8 mouse cellular contexts compared by ENCODE assay signal in genomic region chr15:98891907-98892606, GRCm38 (mm10). TPM values are rescaled to one million over a fixed set of nuclear protein-coding genes. Genes with fewer than 3 reads are reported as not detected.
DNase-seq lines count a peak whose midpoint lies in the region; ATAC-seq lines count a peak whose summit lies in the region.

No protein-coding gene starts in this region.

- intact Hi-C loops in heart, postnatal 14 days (cut with DNase I), result loop anchor here (1.0 kb wide), 2 partner anchors 36 to 102 kb away; no protein-coding TSS in a partner anchor

- H3K36me3 ChIP-seq in lung, embryonic 16.5 days (ENCODE audit: control insufficient read depth, insufficient read depth, low read length), result no peaks in the 10 kb centered on the region

- WGBS in lung, embryonic 16.5 days, result 31% methylated on average over 6 of the region's 6 CpGs

- peak; percentile 82 for DNase-seq in adrenal gland, adult 2 months
- no peak for DNase-seq in adrenal gland, adult 18-20 months (ENCODE audit: low spot score in 2 of 2)
- peak; percentile 68 to 78 for DNase-seq in adrenal gland, postnatal 36 days
- DNase-seq in heart, postnatal 14 days, result peak; percentile 54 to 73
- DNase-seq in layer of hippocampus, adult 8-10 months (ENCODE audit: low spot score in 2 of 2), result peak; percentile 56 to 67
- DNase-seq in retina, postnatal 7 days (ENCODE audit: low read depth, low spot score), result peak; percentile 75

- H3K4me3 ChIP-seq in lung, embryonic 16.5 days (ENCODE audit: low read length), result no peak overlapping the region

- no peak overlapping the region for H3K9ac ChIP-seq in lung, embryonic 16.5 days (ENCODE audit: low read length)

- H3K4me2 ChIP-seq in lung, embryonic 16.5 days (ENCODE audit: low read depth, low read length), result no peak overlapping the region

- peaks cover 40% of the 10 kb centered on the region for H3K27me3 ChIP-seq in lung, embryonic 16.5 days (ENCODE audit: control insufficient read depth, insufficient read depth, low read depth, low read length)

- H3K27ac ChIP-seq in lung, embryonic 16.5 days (ENCODE audit: low read length), result no peak overlapping the region

- ATAC-seq in erythroblast, adult 5-6 weeks (replicated peaks; ENCODE audit: low FRiP score, poor library complexity, severe bottlenecking), result peak; percentile 54
- ATAC-seq in lung, embryonic 16.5 days (ENCODE audit: low read depth), result peak; percentile 71

- no peaks in the 10 kb centered on the region for H3K9me3 ChIP-seq in lung, embryonic 16.5 days (ENCODE audit: control insufficient read depth, low read length)

- peaks cover 28% of the 10 kb centered on the region for H3K4me1 ChIP-seq in lung, embryonic 16.5 days (replicated peaks; ENCODE audit: control insufficient read depth, insufficient read depth, low read length)

RNA-seq across cellular contexts. Expression of gene Rhebl1, which starts 2.3 kb away (rescaled TPM):
- 1 to 10 TPM in 1 of 2 experiments, under 1 TPM in 1; 0.69 to 3.6 TPM for total RNA-seq in adrenal gland, adult 2 months (2021)
- polyA plus RNA-seq in adrenal gland, adult 2 months (2012; rRNA removed), result 1.3 and 2.0 TPM in 2 replicates
- 1 to 10 TPM; 1.2 to 2.5 TPM for total RNA-seq in adrenal gland, adult 18-20 months (2021)
- total RNA-seq in adrenal gland, postnatal 36 days (2021), result 1 to 10 TPM; 2.2 to 2.9 TPM
- 2.1 TPM in 1 of 2 replicates, not detected in the other for total RNA-seq in erythroblast, adult 5-6 weeks (2015; ENCODE audit: low replicate concordance)
- 0.98 and 1.8 TPM in 2 replicates for total RNA-seq in erythroblast, adult 5-6 weeks (2017; ENCODE audit: low replicate concordance)
- 1 to 10 TPM; 1.6 to 2.0 TPM for total RNA-seq in heart, postnatal 14 days (2021)
- 10 to 100 TPM in 1 of 4 experiments, 1 to 10 TPM in 3; 4.9 to 10.4 (median 7.9) TPM for total RNA-seq in layer of hippocampus, adult 8-10 months (2022)
- polyA plus RNA-seq in lung, embryonic 16.5 days (2015; fragmentation: Nextera tagmentation; extraction: Ambion mirVana), result 9.4 and 12.1 TPM in 2 replicates

RNA-seq across cellular contexts. Expression of gene Dhh, which starts 6.3 kb away (rescaled TPM):
- 1 to 10 TPM; 2.3 to 3.5 TPM for total RNA-seq in adrenal gland, adult 2 months (2021)
- 3.1 and 3.8 TPM in 2 replicates for polyA plus RNA-seq in adrenal gland, adult 2 months (2012; rRNA removed)
- total RNA-seq in adrenal gland, adult 18-20 months (2021), result 1 to 10 TPM in 1 of 2 experiments, under 1 TPM in 1; 0.86 to 2.1 TPM
- 1 to 10 TPM; 2.2 to 3.0 TPM for total RNA-seq in adrenal gland, postnatal 36 days (2021)
- total RNA-seq in erythroblast, adult 5-6 weeks (2015; ENCODE audit: low replicate concordance), result not detected in 2 replicates
- total RNA-seq in erythroblast, adult 5-6 weeks (2017; ENCODE audit: low replicate concordance), result not detected in 2 replicates
- 1 to 10 TPM; 2.0 to 2.7 TPM for total RNA-seq in heart, postnatal 14 days (2021)
- under 1 TPM in 3 of 4 experiments, not detected in 1; 0.18 to 0.34 (median 0.23) TPM for total RNA-seq in layer of hippocampus, adult 8-10 months (2022)
- 1.4 and 2.4 TPM in 2 replicates for polyA plus RNA-seq in lung, embryonic 16.5 days (2015; fragmentation: Nextera tagmentation; extraction: Ambion mirVana)

RNA-seq across cellular contexts. Expression of gene Kmt2d, which starts 21.1 kb away (rescaled TPM):
- 10 to 100 TPM; 36.8 to 58.2 TPM for total RNA-seq in adrenal gland, adult 2 months (2021)
- 21.0 and 22.3 TPM in 2 replicates for polyA plus RNA-seq in adrenal gland, adult 2 months (2012; rRNA removed)
- total RNA-seq in adrenal gland, adult 18-20 months (2021), result 10 to 100 TPM; 54.6 to 59.5 TPM
- total RNA-seq in adrenal gland, postnatal 36 days (2021), result 10 to 100 TPM; 52.1 to 79.5 TPM
- 23.0 and 28.1 TPM in 2 replicates for total RNA-seq in erythroblast, adult 5-6 weeks (2015; ENCODE audit: low replicate concordance)
- 27.9 and 31.8 TPM in 2 replicates for total RNA-seq in erythroblast, adult 5-6 weeks (2017; ENCODE audit: low replicate concordance)
- 10 to 100 TPM; 63.2 to 64.5 TPM for total RNA-seq in heart, postnatal 14 days (2021)
- 10 to 100 TPM; 77.8 to 96.0 (median 89.6) TPM for total RNA-seq in layer of hippocampus, adult 8-10 months (2022)
- polyA plus RNA-seq in lung, embryonic 16.5 days (2015; fragmentation: Nextera tagmentation; extraction: Ambion mirVana), result 11.9 and 12.7 TPM in 2 replicates

RNA-seq across cellular contexts. Expression of gene Lmbr1l, which starts 26.0 kb away (rescaled TPM):
- 10 to 100 TPM; 11.5 to 14.2 TPM for total RNA-seq in adrenal gland, adult 2 months (2021)
- polyA plus RNA-seq in adrenal gland, adult 2 months (2012; rRNA removed), result 36.3 and 58.5 TPM in 2 replicates
- total RNA-seq in adrenal gland, adult 18-20 months (2021), result 10 to 100 TPM; 12.1 to 14.0 TPM
- total RNA-seq in adrenal gland, postnatal 36 days (2021), result 10 to 100 TPM; 14.0 to 15.5 TPM
- total RNA-seq in erythroblast, adult 5-6 weeks (2015; ENCODE audit: low replicate concordance), result 2.3 and 3.3 TPM in 2 replicates
- total RNA-seq in erythroblast, adult 5-6 weeks (2017; ENCODE audit: low replicate concordance), result 10.6 and 12.8 TPM in 2 replicates
- total RNA-seq in heart, postnatal 14 days (2021), result 10 to 100 TPM; 13.6 to 13.7 TPM
- total RNA-seq in layer of hippocampus, adult 8-10 months (2022), result 10 to 100 TPM; 17.9 to 21.8 (median 19.6) TPM
- polyA plus RNA-seq in lung, embryonic 16.5 days (2015; fragmentation: Nextera tagmentation; extraction: Ambion mirVana), result 15.7 and 17.3 TPM in 2 replicates

RNA-seq across cellular contexts. Expression of gene Tuba1b, which starts 42.3 kb away (rescaled TPM):
- total RNA-seq in adrenal gland, adult 2 months (2021), result 100 to 1,000 TPM; 235 to 261 TPM
- polyA plus RNA-seq in adrenal gland, adult 2 months (2012; rRNA removed), result 616 and 725 TPM in 2 replicates
- total RNA-seq in adrenal gland, adult 18-20 months (2021), result 100 to 1,000 TPM; 193 to 255 TPM
- total RNA-seq in adrenal gland, postnatal 36 days (2021), result 100 to 1,000 TPM; 252 to 276 TPM
- total RNA-seq in erythroblast, adult 5-6 weeks (2015; ENCODE audit: low replicate concordance), result 804 and 902 TPM in 2 replicates
- total RNA-seq in erythroblast, adult 5-6 weeks (2017; ENCODE audit: low replicate concordance), result 180 and 247 TPM in 2 replicates
- total RNA-seq in heart, postnatal 14 days (2021), result 100 to 1,000 TPM; 164 to 218 TPM
- 100 to 1,000 TPM; 488 to 526 (median 515) TPM for total RNA-seq in layer of hippocampus, adult 8-10 months (2022)
- polyA plus RNA-seq in lung, embryonic 16.5 days (2015; fragmentation: Nextera tagmentation; extraction: Ambion mirVana), result 1,812 and 1,892 TPM in 2 replicates

Comparison
In these comparisons a context has a peak if more than half of its experiments do, and no peak if none do; other contexts are left out.
1. DNase-seq: peak in adrenal gland, adult 2 months (single experiment), adrenal gland, postnatal 36 days (2 of 2), heart, postnatal 14 days (2 of 2), layer of hippocampus, adult 8-10 months (2 of 2) and retina, postnatal 7 days (single experiment); none in adrenal gland, adult 18-20 months (0 of 2).